Mouse (Mus musculus): ENCODE results near the gene Reps2. TPM values are rescaled to one million over a fixed set of nuclear protein-coding genes. Genes with fewer than 3 reads are reported as not detected.

Reps2 gene
- total and polyA plus RNA-seq, 3 experiments = 2.2 to 2.8 TPM; not detected in 1

- H3K36me3 ChIP-seq (ENCODE audit: control insufficient read depth in 1 of 2, insufficient read depth in 2 of 2, low read length in 2 of 2) = no peaks in the 10 kb centered on the region
- no peaks in the 10 kb centered on the region for H3K4me1 ChIP-seq (ENCODE audit: control insufficient read depth in 1 of 2, insufficient read depth in 2 of 2, low read length in 2 of 2)
- no peaks in the 10 kb centered on the region for H3K27me3 ChIP-seq (ENCODE audit: control insufficient read depth in 1 of 2, insufficient read depth in 2 of 2, low read length in 2 of 2)
- no peak for DNase-seq (ENCODE audit: low read depth, low spot score)
- H3K27ac ChIP-seq (ENCODE audit: control insufficient read depth, low read depth, low read length) = no peak overlapping the region
- no peak overlapping the region for H3K4me3 ChIP-seq (ENCODE audit: control insufficient read depth in 1 of 2, insufficient read depth in 1 of 2, low read depth in 2 of 2, low read length in 2 of 2)
- no peaks in the 10 kb centered on the region for H3K9me3 ChIP-seq (replicated peaks; ENCODE audit: insufficient read depth, low read length)
- H3K79me2 ChIP-seq (ENCODE audit: control insufficient read depth, insufficient read depth, low read length, poor library complexity) = no peaks in the 10 kb centered on the region
- TF ChIP-seq RCOR1 (IDR thresholded peaks at IDR 0.05; ENCODE audit: low read depth, low read length) = no peak
- no peak for TF ChIP-seq MAX (IDR thresholded peaks at IDR 0.05; ENCODE audit: low read length)
- TF ChIP-seq KAT2A (conservative IDR thresholded peaks at IDR 0.05; ENCODE audit: low read depth, low read length) = no peak
- TF ChIP-seq MYC (IDR thresholded peaks at IDR 0.05; ENCODE audit: low read depth, low read length) = no peak
- TF ChIP-seq MAFK (IDR thresholded peaks at IDR 0.05; ENCODE audit: borderline replicate concordance, low read depth, low read length) = no peak
- no peak for TF ChIP-seq POLR2A (IDR thresholded peaks at IDR 0.05; ENCODE audit: control insufficient read depth in 1 of 2, insufficient read depth in 1 of 2, low read depth in 1 of 2, low read length in 2 of 2, poor library complexity in 1 of 2)
- TF ChIP-seq EP300 (IDR thresholded peaks at IDR 0.05; ENCODE audit: low read depth in 1 of 2, low read length in 2 of 2) = no peak
- no peak for TF ChIP-seq TBP (IDR thresholded peaks at IDR 0.05; ENCODE audit: low read depth, low read length)
- no peak for TF ChIP-seq GABPA (IDR thresholded peaks at IDR 0.05; ENCODE audit: low read depth, low read length)
- no peak for TF ChIP-seq POLR2AphosphoS2 (IDR thresholded peaks at IDR 0.05; ENCODE audit: low read length)
- no peak for TF ChIP-seq TCF12 (IDR thresholded peaks at IDR 0.05; ENCODE audit: low read depth, low read length)
- TF ChIP-seq MEF2A (IDR thresholded peaks at IDR 0.05; ENCODE audit: extremely low read depth, insufficient replicate concordance, low read depth, low read length, poor library complexity, severe bottlenecking) = no peak
- no peak for TF ChIP-seq TAL1 (IDR thresholded peaks at IDR 0.05; ENCODE audit: low read length)
- TF ChIP-seq UBTF (IDR thresholded peaks at IDR 0.05; ENCODE audit: borderline replicate concordance, insufficient read depth, low read depth, low read length) = no peak
- TF ChIP-seq ZKSCAN1 (IDR thresholded peaks at IDR 0.05; ENCODE audit: low read depth, low read length) = no peak
- no peak for TF ChIP-seq JUND (IDR thresholded peaks at IDR 0.05; ENCODE audit: low read depth, low read length)
- TF ChIP-seq SIN3A (IDR thresholded peaks at IDR 0.05; ENCODE audit: low read length) = no peak
- no peak for TF ChIP-seq NRF1 (IDR thresholded peaks at IDR 0.05; ENCODE audit: insufficient read depth, low read depth, low read length, poor library complexity, severe bottlenecking)
- H3K9ac ChIP-seq (ENCODE audit: control insufficient read depth, low read depth, low read length, poor library complexity, severe bottlenecking) = no peak overlapping the region
These were observed 262.7 kb downstream of the Reps2 start for GRCm38 (mm10) chrX:162380730-162381129.

GRCm38 (mm10) chrX:162363206-162363605, 280.2 kb downstream of the Reps2 start:
- Histone ChIP-seq H3K27me3 (ENCODE audit: control insufficient read depth in 1 of 2, insufficient read depth in 2 of 2, low read length in 2 of 2) (no peaks in the 10 kb centered on the region), H3K4me3 (ENCODE audit: control insufficient read depth in 1 of 2, insufficient read depth in 1 of 2, low read depth in 2 of 2, low read length in 2 of 2) (no peak overlapping the region), H3K36me3 (ENCODE audit: control insufficient read depth in 1 of 2, insufficient read depth in 2 of 2, low read length in 2 of 2) (no peaks in the 10 kb centered on the region), H3K9me3 (replicated peaks; ENCODE audit: insufficient read depth, low read length) (no peaks in the 10 kb centered on the region), H3K9ac (ENCODE audit: control insufficient read depth, low read depth, low read length, poor library complexity, severe bottlenecking) (no peak overlapping the region), H3K79me2 (ENCODE audit: control insufficient read depth, insufficient read depth, low read length, poor library complexity) (no peaks in the 10 kb centered on the region), H3K27ac (ENCODE audit: control insufficient read depth, low read depth, low read length) (no peak overlapping the region), H3K4me1 (ENCODE audit: control insufficient read depth in 1 of 2, insufficient read depth in 2 of 2, low read length in 2 of 2) (no peaks in the 10 kb centered on the region)
- DNase-seq (ENCODE audit: low read depth, low spot score) = no peak
- TF ChIP-seq ELF1 (IDR thresholded peaks at IDR 0.05; ENCODE audit: low read depth, low read length) = no peak
- no peak for TF ChIP-seq ZC3H11A (IDR thresholded peaks at IDR 0.05; ENCODE audit: low read depth, low read length)
- TF ChIP-seq ZMIZ1 (IDR thresholded peaks at IDR 0.05; ENCODE audit: low read depth, low read length) = no peak
- no peak for TF ChIP-seq MEF2A (IDR thresholded peaks at IDR 0.05; ENCODE audit: extremely low read depth, insufficient replicate concordance, low read depth, low read length, poor library complexity, severe bottlenecking)
- TF ChIP-seq ZKSCAN1 (IDR thresholded peaks at IDR 0.05; ENCODE audit: low read depth, low read length) = no peak
- TF ChIP-seq NRF1 (IDR thresholded peaks at IDR 0.05; ENCODE audit: insufficient read depth, low read depth, low read length, poor library complexity, severe bottlenecking) = no peak
- no peak for TF ChIP-seq MXI1 (IDR thresholded peaks at IDR 0.05; ENCODE audit: low read depth, low read length)
- no peak for TF ChIP-seq UBTF (IDR thresholded peaks at IDR 0.05; ENCODE audit: borderline replicate concordance, insufficient read depth, low read depth, low read length)
- no peak for TF ChIP-seq SMC3 (IDR thresholded peaks at IDR 0.05; ENCODE audit: low read depth, low read length)
- TF ChIP-seq E2F4 (IDR thresholded peaks at IDR 0.05; ENCODE audit: borderline replicate concordance, low read depth, low read length) = no peak
- no peak for TF ChIP-seq GABPA (IDR thresholded peaks at IDR 0.05; ENCODE audit: low read depth, low read length)
- no peak for TF ChIP-seq TCF12 (IDR thresholded peaks at IDR 0.05; ENCODE audit: low read depth, low read length)
- no peak for TF ChIP-seq BHLHE40 (IDR thresholded peaks at IDR 0.05; ENCODE audit: borderline replicate concordance, low read depth, low read length)
- TF ChIP-seq POLR2A (IDR thresholded peaks at IDR 0.05; ENCODE audit: control insufficient read depth in 1 of 2, insufficient read depth in 1 of 2, low read depth in 1 of 2, low read length in 2 of 2, poor library complexity in 1 of 2) = no peak
- TF ChIP-seq CHD1 (IDR thresholded peaks at IDR 0.05; ENCODE audit: low read depth, low read length) = no peak
- no peak for TF ChIP-seq CHD2 (IDR thresholded peaks at IDR 0.05; ENCODE audit: low read length)
- TF ChIP-seq GATA1 (IDR thresholded peaks at IDR 0.05; ENCODE audit: low read depth, low read length) = no peak
- TF ChIP-seq ZNF384 (IDR thresholded peaks at IDR 0.05; ENCODE audit: low read depth, low read length) = no peak
- TF ChIP-seq POLR2AphosphoS5 (IDR thresholded peaks at IDR 0.05; ENCODE audit: borderline replicate concordance, low read depth, low read length) = no peak
- no peak for TF ChIP-seq ETS1 (IDR thresholded peaks at IDR 0.05; ENCODE audit: low read depth, low read length)
